Mouse (Mus musculus) stomach, embryonic 15.5 days (tissue): ENCODE measurements at regions not wholly inside any gene's neighbourhood (a gene's known extent, or its start where the extent isn't known, plus 50 kb on each side); places are given as distances from the start of the nearest gene placed in this dataset.

ENCODE experiments used
- ATAC-seq: fragments of 200-750 bp; cut with Nextera tagmentation; 2 replicates; pipeline ENCODE4 v1.8.0; 2017; ENCODE audit warnings: low read depth, moderate number of reproducible peaks, moderate TSS enrichment; ENCODE audit not compliant: insufficient read depth, low FRiP score
- H3K27ac ChIP-seq: fragments of 300-500 bp; sonication (generic); 2 replicates; pipeline ENCODE4 v1.5.1; 2015; ENCODE audit warnings: mild to moderate bottlenecking, inconsistent platforms
- H3K27me3 ChIP-seq: fragments of 300-500 bp; sonication (generic); replicated peaks from 2 replicates; pipeline ENCODE4 v1.6.1; 2015; ENCODE audit warnings: inconsistent platforms
- H3K36me3 ChIP-seq: fragments of 300-500 bp; sonication (generic); 2 replicates; pipeline ENCODE4 v1.6.1; 2015; ENCODE audit warnings: inconsistent platforms
- H3K4me1 ChIP-seq: fragments of 300-500 bp; sonication (generic); 2 replicates; pipeline ENCODE4 v1.6.1; 2015; ENCODE audit warnings: inconsistent platforms
- H3K4me2 ChIP-seq: fragments of 300-500 bp; sonication (generic); 2 replicates; pipeline ENCODE4 v1.6.1; 2015; ENCODE audit warnings: mild to moderate bottlenecking, inconsistent platforms
- H3K4me3 ChIP-seq: fragments of 300-500 bp; sonication (generic); replicated peaks from 2 replicates; pipeline ENCODE4 v1.5.1; 2015; ENCODE audit warnings: inconsistent platforms
- H3K9ac ChIP-seq: fragments of 300-500 bp; sonication (generic); 2 replicates; pipeline ENCODE4 v1.6.1; 2015; ENCODE audit warnings: inconsistent platforms
- H3K9me3 ChIP-seq: fragments of 300-500 bp; sonication (generic); 2 replicates; pipeline ENCODE4 v1.6.1; 2016; ENCODE audit warnings: inconsistent platforms
- WGBS: fragments of 180-500 bp; shearing (Covaris S2); methylation state at CpG from one replicate; pipeline ENCODE4 v1.1.7; 2015; 5-methylcytosine and 5-hydroxymethylcytosine counted together

DNA sequence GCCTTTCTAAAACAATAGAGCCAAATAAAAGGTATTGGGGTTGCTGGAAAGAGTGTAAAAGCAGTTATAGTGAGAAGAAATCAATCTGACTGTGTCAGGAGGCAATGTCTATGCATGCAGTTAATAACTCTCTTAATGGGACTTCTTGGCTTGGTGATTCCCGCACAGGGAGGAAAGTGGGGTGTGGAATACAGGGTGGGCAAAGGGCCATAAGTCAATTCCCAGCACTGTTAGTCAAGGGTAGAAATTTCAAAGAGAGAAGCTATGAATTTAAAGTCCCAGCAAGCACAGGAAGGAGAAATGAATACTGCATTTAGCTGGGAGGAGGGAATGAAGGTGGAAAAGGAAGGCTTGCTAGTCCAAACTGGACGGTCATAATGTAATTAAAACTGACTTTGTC, 183.0 kb upstream of the Tle1 start:
- no peak for ATAC-seq
- 70% methylated on average over 2 of the region's 2 CpGs for WGBS
- H3K27ac ChIP-seq: no peak overlapping the region

DNA sequence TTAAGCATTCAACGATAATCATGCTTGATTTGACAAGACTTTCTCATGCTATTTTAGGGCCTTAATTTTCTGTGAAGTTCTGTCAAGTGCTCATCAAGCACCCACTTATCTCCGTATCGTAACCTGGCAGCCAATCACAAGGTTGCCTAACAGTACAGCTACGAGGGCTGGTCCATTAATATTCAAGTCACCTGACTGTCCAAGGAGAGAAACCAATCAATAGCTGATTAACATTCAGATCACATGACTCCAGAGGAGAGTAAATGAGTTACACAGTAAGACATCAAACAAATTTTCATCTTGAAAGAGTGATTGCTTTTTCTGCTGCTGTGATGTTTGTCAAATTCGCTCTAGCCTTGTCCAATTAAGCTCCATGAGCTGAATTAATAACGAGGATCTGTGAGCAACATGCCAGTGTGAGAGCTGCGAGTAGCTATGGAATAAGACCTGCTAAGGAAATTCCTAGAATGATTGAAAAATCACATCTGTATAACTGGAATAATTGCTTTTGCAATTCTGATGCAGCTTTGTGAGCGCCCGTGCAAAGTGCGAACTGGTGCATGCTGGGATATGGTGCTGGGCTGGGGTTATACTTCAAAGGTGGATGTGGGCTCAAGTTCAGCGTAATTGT, 181.9 kb upstream of the Tle1 start:
- Histone ChIP-seq H3K4me2 (no peak overlapping the region), H3K9me3 (no peaks in the 10 kb centered on the region), H3K9ac (no peak overlapping the region), H3K4me3 (no peak overlapping the region), H3K4me1 (no peaks in the 10 kb centered on the region), H3K27ac (no peak overlapping the region), H3K27me3 (no peaks in the 10 kb centered on the region), H3K36me3 (no peaks in the 10 kb centered on the region)
- ATAC-seq: no peak
- WGBS: 89% methylated on average over 11 of the region's 11 CpGs

More for the DNA sequence above, 183.0 kb upstream of the Tle1 start:
- Histone ChIP-seq H3K4me2 (no peak overlapping the region), H3K27me3 (no peaks in the 10 kb centered on the region), H3K4me3 (no peak overlapping the region), H3K4me1 (no peaks in the 10 kb centered on the region), H3K36me3 (no peaks in the 10 kb centered on the region), H3K9ac (no peak overlapping the region), H3K9me3 (no peaks in the 10 kb centered on the region)

DNA sequence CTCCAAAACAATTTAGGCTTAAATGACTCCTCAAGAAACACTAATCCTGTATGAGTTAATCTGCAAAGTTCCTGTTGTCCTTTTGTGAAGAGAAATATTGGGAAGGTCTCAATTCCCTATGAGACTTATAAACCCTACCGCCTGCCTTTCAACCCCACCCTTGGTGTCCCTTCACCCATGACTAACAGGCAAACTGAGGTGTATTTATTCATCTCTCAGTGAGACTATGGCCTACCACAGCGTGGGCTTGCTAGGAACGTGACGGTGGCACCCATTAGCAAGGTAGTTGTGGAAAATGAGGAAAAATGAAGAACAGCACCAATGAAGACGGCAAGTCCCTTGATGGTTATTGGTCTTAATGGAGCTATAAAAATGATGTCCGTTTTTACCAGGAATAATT, 181.0 kb upstream of the Tle1 start:
- Histone ChIP-seq H3K4me3 (no peak overlapping the region), H3K27ac (no peak overlapping the region), H3K9me3 (no peaks in the 10 kb centered on the region), H3K4me1 (no peaks in the 10 kb centered on the region), H3K27me3 (no peaks in the 10 kb centered on the region), H3K4me2 (no peak overlapping the region), H3K36me3 (no peaks in the 10 kb centered on the region), H3K9ac (no peak overlapping the region)
- no peak for ATAC-seq
- 92% methylated on average over 6 of the region's 6 CpGs for WGBS

DNA sequence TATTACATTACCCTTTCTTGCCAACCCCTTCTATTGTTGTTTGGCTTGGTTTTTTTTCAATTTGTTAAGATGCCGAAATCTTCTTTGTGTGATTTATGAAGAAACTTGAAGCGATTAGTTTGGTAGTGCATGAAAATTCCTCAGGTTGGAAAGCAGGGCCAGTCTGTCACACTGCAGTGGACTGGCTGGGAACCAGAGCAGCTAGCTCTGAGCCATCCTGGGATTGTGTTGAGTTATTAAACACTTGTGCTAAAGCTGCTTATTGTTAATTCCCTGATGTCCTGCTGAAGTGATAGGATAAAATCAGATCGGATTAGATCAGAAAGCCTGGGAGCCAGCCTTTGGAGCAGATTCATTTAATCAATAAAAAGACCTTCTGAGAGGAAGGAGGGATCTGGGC, 180.4 kb upstream of the Tle1 start:
- H3K27ac ChIP-seq: no peak overlapping the region
- no peak for ATAC-seq
- H3K27me3 ChIP-seq: no peaks in the 10 kb centered on the region
- H3K4me3 ChIP-seq: no peak overlapping the region
- 66% methylated on average over 3 of the region's 3 CpGs for WGBS
- H3K36me3 ChIP-seq: no peaks in the 10 kb centered on the region
- H3K4me1 ChIP-seq: no peaks in the 10 kb centered on the region
- no peak overlapping the region for H3K9ac ChIP-seq
- H3K4me2 ChIP-seq: no peak overlapping the region
- no peaks in the 10 kb centered on the region for H3K9me3 ChIP-seq

DNA sequence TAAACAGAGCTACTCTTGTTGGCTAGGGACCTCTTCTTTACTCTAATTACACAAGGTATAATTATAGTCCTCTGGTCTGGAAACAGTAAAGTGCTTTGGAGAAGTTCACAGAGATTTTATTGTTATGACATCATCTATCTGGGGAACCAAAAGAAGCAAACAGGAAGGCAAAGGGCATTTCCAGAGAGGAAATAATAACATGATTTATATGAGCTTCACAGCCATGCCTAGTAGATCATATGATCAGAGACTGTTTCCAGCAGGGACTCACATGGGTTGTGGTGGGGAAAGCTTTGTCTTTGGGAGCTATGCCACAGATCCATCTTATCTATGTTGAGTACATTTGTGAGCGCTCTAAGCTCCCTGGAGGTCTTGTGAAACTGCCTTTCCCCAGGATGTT, 178.8 kb upstream of the Tle1 start:
- H3K9ac ChIP-seq: no peak overlapping the region
- WGBS: 69% methylated on average over 1 of the region's 1 CpGs

DNA sequence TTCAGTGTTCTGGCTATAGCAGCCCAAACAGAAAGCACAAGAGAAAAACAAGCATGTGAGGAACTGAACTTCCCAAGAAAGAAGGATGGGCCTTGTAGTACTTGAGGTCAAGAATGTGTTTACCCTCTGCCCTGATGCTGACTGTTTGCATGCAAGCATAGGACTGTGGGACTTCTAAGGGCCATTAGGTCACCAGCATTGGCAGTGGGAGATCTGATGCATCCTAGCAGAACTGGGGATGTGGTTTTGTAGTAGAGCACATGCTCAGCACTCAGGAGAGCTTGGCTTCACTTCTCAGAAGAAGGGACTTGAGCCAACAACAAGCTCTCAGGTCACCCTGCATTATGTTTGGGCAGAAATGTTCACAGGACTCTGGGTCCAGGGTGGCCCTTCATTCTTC, 178.3 kb upstream of the Tle1 start:
- H3K27ac ChIP-seq: no peak overlapping the region
- ATAC-seq: no peak
- no peaks in the 10 kb centered on the region for H3K36me3 ChIP-seq
- no peak overlapping the region for H3K9ac ChIP-seq
- no peaks in the 10 kb centered on the region for H3K27me3 ChIP-seq
- no peak overlapping the region for H3K4me3 ChIP-seq
- no peaks in the 10 kb centered on the region for H3K9me3 ChIP-seq
- H3K4me2 ChIP-seq: no peak overlapping the region
- no peaks in the 10 kb centered on the region for H3K4me1 ChIP-seq

More for the DNA sequence above, 178.8 kb upstream of the Tle1 start:
- H3K36me3 ChIP-seq: no peaks in the 10 kb centered on the region
- H3K9me3 ChIP-seq: no peaks in the 10 kb centered on the region
- H3K4me1 ChIP-seq: no peaks in the 10 kb centered on the region
- no peak overlapping the region for H3K4me3 ChIP-seq
- no peaks in the 10 kb centered on the region for H3K27me3 ChIP-seq
- no peak overlapping the region for H3K27ac ChIP-seq
- ATAC-seq: peak; percentile 35; the same call in 1 of the 2 replicates
- no peak overlapping the region for H3K4me2 ChIP-seq

DNA sequence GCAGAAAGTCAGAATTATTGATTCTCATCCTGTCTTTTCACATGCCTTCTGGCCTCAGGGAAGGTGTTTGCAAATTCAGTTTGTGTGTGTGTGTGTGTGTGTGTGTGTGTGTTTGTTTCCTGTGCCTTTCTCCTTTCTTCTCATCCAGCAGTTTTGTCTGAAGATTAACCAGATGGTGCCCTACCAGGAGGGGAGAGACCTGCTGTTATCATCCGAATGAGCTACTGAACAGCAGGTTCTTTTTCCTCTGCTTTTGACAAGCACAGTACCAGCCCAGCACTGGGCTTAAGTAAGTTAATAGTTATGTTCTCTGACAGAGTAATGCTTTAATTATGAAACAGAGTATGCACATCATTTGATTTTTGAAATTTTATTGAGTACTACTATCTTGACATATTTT, 176.8 kb upstream of the Tle1 start:
- Histone ChIP-seq H3K27ac (no peak overlapping the region), H3K9ac (no peak overlapping the region), H3K36me3 (no peaks in the 10 kb centered on the region), H3K27me3 (no peaks in the 10 kb centered on the region), H3K9me3 (no peaks in the 10 kb centered on the region), H3K4me3 (no peak overlapping the region), H3K4me1 (no peaks in the 10 kb centered on the region), H3K4me2 (no peak overlapping the region)
- ATAC-seq: no peak
- WGBS: 44% methylated on average over 1 of the region's 1 CpGs

DNA sequence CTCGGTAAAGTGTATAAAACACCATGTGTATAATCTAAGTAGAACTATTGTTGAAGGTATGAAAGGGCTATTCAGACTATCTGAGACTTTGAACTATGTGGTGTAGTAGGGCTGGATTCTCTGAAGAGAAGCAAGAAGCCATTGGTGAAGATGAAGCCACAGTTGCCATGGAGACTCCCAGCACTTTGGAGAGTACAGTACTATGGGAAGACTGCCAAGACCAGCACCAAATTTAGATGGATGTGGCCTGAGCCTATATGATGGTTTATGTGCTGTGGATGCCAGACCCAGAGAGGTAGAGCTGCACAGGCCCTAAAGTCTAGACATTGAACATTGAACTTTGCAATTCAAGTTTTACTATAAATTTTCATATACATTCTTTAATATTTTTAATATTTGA, 151.3 kb upstream of the Tle1 start:
- Histone ChIP-seq H3K4me3 (no peak overlapping the region), H3K27ac (no peak overlapping the region), H3K9ac (no peak overlapping the region), H3K4me2 (no peak overlapping the region), H3K36me3 (no peaks in the 10 kb centered on the region), H3K4me1 (no peaks in the 10 kb centered on the region), H3K27me3 (no peaks in the 10 kb centered on the region), H3K9me3 (no peaks in the 10 kb centered on the region)
- WGBS: 76% methylated on average over 1 of the region's 1 CpGs
- ATAC-seq: no peak

DNA sequence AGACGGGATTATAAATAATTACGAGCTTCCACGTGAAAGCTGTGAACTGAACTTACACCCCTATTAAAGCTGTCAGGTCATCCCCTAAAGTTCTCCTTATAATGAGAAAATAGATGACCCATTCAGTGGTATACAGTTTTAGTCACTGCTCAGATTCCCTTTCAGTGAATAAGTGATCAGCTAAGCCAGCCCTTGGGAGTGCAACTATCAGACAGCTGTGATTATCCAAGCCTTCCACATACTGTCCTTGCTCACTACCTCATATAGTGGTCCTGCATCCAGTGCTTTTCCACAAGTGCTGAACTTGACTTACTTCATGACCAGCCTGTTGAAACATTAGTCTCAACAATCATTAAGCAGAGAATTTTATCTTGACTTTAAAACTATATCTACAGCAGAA, 131.2 kb upstream of the Tle1 start:
- no peak overlapping the region for H3K4me2 ChIP-seq
- H3K4me3 ChIP-seq: no peak overlapping the region
- WGBS: 50% methylated on average over 3 of the region's 3 CpGs
- no peaks in the 10 kb centered on the region for H3K27me3 ChIP-seq
- H3K27ac ChIP-seq: no peak overlapping the region
- no peaks in the 10 kb centered on the region for H3K36me3 ChIP-seq
- H3K9ac ChIP-seq: no peak overlapping the region
- no peak for ATAC-seq
- H3K9me3 ChIP-seq: no peaks in the 10 kb centered on the region
- H3K4me1 ChIP-seq: no peaks in the 10 kb centered on the region

DNA sequence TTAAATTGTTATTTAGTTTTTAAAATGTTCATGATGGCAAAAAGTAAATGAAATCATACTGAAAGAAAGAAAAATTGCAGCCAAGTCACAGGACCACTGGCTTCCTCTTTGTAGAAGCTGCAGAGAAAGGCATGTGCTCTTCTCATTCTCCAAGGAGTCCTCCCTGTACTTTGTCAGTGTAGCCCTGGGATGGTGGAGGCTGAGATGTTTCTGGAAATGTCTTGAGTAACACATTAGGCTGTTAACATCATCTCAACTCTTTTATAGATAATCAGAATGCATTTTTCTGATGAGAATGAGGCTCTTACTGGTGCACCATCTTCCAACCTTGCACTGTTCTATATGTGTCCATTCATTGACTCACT, 128.3 kb upstream of the Tle1 start:
- Histone ChIP-seq H3K4me3 (no peak overlapping the region), H3K27ac (no peak overlapping the region), H3K9me3 (no peaks in the 10 kb centered on the region), H3K9ac (no peak overlapping the region), H3K4me2 (no peak overlapping the region), H3K4me1 (no peaks in the 10 kb centered on the region), H3K27me3 (no peaks in the 10 kb centered on the region), H3K36me3 (no peaks in the 10 kb centered on the region)
- no peak for ATAC-seq

DNA sequence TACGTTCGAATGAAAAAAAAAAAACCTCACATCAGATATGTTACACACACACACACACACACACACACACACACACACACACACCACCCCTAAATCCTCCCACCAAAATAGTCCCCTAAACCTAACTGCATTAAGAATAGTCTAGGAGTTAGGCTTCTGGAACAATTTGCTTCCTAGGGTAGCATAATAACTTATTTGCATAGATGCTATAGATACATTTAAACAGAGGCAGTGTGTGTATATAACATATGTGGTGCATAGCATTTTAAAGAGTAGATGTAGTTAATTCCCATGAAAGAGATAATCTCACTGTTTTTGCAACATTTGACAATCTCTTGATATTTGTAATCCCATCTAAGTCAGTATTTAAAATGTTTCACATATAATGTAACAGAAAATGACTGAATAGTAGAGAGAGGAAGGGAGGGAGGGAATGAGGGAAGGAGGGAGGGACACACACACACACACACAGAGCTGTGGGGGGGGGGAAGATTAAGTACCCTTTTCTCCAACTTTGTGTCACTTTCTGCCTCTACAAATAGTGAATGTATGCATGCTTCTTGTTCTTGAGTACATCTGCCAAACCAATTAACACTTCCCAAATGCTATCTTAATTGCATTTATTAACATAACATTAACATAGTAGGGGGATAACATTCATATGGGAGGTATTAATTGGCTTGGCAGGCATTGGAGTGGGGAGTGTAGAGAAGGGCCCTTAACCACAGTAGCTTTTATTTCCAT, 127.7 kb upstream of the Tle1 start:
- Histone ChIP-seq H3K9me3 (no peaks in the 10 kb centered on the region), H3K27me3 (no peaks in the 10 kb centered on the region), H3K4me3 (no peak overlapping the region), H3K36me3 (no peaks in the 10 kb centered on the region), H3K4me2 (no peak overlapping the region), H3K27ac (no peak overlapping the region), H3K4me1 (no peaks in the 10 kb centered on the region), H3K9ac (no peak overlapping the region)
- WGBS: 84% methylated on average over 2 of the region's 2 CpGs
- ATAC-seq: no peak

DNA sequence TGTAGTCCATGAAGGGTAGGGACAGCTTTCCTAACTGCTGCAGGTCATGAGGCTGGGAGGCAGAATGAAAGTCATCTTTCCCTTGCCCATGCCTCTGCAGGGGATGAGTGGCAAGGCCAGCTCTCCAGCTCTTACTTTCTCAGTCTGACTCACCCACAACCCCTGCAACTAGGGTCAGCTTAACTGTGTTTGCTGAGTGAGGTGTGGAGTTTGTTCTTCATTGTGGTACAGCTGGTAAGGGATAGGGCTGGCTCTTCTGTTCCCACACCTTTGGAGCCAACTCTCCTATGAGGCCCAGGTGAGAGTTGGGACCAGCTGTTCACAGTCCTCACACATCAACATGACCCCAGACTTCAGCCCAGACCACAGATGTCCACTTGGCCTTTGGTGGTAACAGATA, 124.2 kb upstream of the Tle1 start:
- Histone ChIP-seq H3K27ac (no peak overlapping the region), H3K36me3 (no peaks in the 10 kb centered on the region), H3K4me1 (no peaks in the 10 kb centered on the region), H3K4me3 (no peak overlapping the region), H3K27me3 (no peaks in the 10 kb centered on the region), H3K9me3 (no peaks in the 10 kb centered on the region), H3K9ac (no peak overlapping the region), H3K4me2 (no peak overlapping the region)
- peak; percentile 81 for ATAC-seq
